ENCODE assay signal across 26 mouse cellular contexts in the genomic region with DNA sequence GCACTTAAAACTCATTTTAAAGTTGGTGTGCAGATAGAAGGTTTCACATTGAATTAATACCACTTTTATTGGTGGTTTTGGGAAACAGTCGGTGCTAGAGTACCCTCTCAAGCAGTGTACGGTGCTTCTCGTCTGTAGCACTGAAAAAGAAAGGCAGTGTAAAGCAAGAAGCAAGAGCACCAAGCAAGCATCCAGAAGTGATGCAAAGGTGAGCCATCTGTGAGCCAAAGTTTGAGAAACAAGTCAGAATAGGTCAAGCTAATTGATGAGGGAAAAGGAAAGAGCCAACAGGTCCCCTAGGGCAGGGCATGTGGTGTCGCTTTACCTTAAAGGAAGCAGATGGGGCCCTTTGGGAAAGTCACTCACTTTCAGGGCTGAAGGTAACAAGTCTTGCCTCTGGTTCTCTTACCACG. TPM values are rescaled to one million over a fixed set of nuclear protein-coding genes. Genes with fewer than 3 reads are reported as not detected.
DNase-seq lines count a peak whose midpoint lies in the region; ATAC-seq and TF ChIP-seq lines count a peak whose summit lies in the region.
"Had no signal": no experiment of that assay in that cellular context is flagged by ENCODE, and none has a peak within 500 bp of the region (broad histone marks: within the 10 kb centered on the region; RNA-seq: fewer than 3 reads in every experiment).

Gene Acsm1 (plus strand): TSS at position 363 of the 413 bp plus-strand sequence.

- no peak within 1 kb of the TSS for H3K9ac ChIP-seq in liver, adult 2 months (ENCODE audit: low read depth, low read length)
- no peak within 1 kb of the TSS for H3K9ac ChIP-seq in liver, embryonic 12.5 days
- no peak within 1 kb of the TSS for H3K9ac ChIP-seq in lung, embryonic 15.5 days
- H3K9ac ChIP-seq in stomach, postnatal 0 days (ENCODE audit: low read length): no peak within 1 kb of the TSS
- H3K9ac ChIP-seq: embryonic facial prominence, embryonic 12.5 days; forebrain, embryonic 12.5 days; heart, embryonic 15.5 days; hindbrain, embryonic 14.5 days had no signal

- H3K9me3 ChIP-seq in liver, embryonic 12.5 days (replicated peaks): 0 out of 2 replicates have a peak, but pooled peaks cover 5% of the 10 kb centered on the region
- H3K9me3 ChIP-seq in lung, embryonic 15.5 days: no peaks in the 10 kb centered on the region
- no peaks in the 10 kb centered on the region for H3K9me3 ChIP-seq in stomach, postnatal 0 days (ENCODE audit: control insufficient read depth, low read length)
- H3K9me3 ChIP-seq: embryonic facial prominence, embryonic 12.5 days; forebrain, embryonic 12.5 days; heart, embryonic 15.5 days; hindbrain, embryonic 10.5 days had no signal

- H3K27ac ChIP-seq in liver, adult 2 months (replicated peaks; ENCODE audit: insufficient read depth, low read depth, low read length): no peak within 1 kb of the TSS
- H3K27ac ChIP-seq in liver, embryonic 12.5 days: no peak within 1 kb of the TSS
- peak within 1 kb of the TSS; percentile 89 for H3K27ac ChIP-seq in lung, embryonic 15.5 days
- H3K27ac ChIP-seq in stomach, postnatal 0 days (replicated peaks): no peak within 1 kb of the TSS
- H3K27ac ChIP-seq: embryonic facial prominence, embryonic 12.5 days; forebrain, embryonic 12.5 days; heart, adult 2 months; heart, embryonic 15.5 days; hindbrain, embryonic 10.5 days; hindbrain, embryonic 14.5 days had no signal

- 67% methylated on average over 5 of the region's 5 CpGs for WGBS in liver, adult 2 months
- WGBS in liver, embryonic 12.5 days (ENCODE audit: insufficient replicate concordance): 66% methylated on average over 5 of the region's 5 CpGs
- WGBS in lung, embryonic 15.5 days: 59% methylated on average over 5 of the region's 5 CpGs
- 47% methylated on average over 5 of the region's 5 CpGs for WGBS in stomach, postnatal 0 days

- no peaks in the 10 kb centered on the region for H3K27me3 ChIP-seq in liver, adult 2 months (ENCODE audit: control insufficient read depth, insufficient read depth, low read length)
- H3K27me3 ChIP-seq in liver, embryonic 12.5 days (replicated peaks): no peaks in the 10 kb centered on the region
- H3K27me3 ChIP-seq in lung, embryonic 15.5 days: no peaks in the 10 kb centered on the region
- no peaks in the 10 kb centered on the region for H3K27me3 ChIP-seq in stomach, postnatal 0 days (ENCODE audit: control insufficient read depth, insufficient read depth, low read length)
- H3K27me3 ChIP-seq: embryonic facial prominence, embryonic 12.5 days; forebrain, embryonic 12.5 days; heart, embryonic 15.5 days had no signal

- DNase-seq in heart, adult 11 months: peak; percentile 55
- DNase-seq in heart, postnatal 4 days: no peak
- DNase-seq in liver, adult 2 months (ENCODE audit: extremely low read depth, low read depth, low spot score): no peak
- DNase-seq in lung, postnatal 36 days: no peak
- DNase-seq in stomach, postnatal 0 days (ENCODE audit: low spot score): no peak
- DNase-seq: adrenal gland, adult 8-10 months; cerebellum, adult 11 months; cerebellum, adult 8-10 months; cerebellum, postnatal 14 days; embryo, embryonic 11 days; gastrocnemius, postnatal 10 days; heart, adult 2 months; heart, postnatal 14 days had no signal

- H3K4me1 ChIP-seq in liver, adult 2 months (ENCODE audit: control insufficient read depth, insufficient read depth, low read length): no peaks in the 10 kb centered on the region; the same call in 1 of the 2 replicates
- H3K4me1 ChIP-seq in liver, embryonic 12.5 days: no peaks in the 10 kb centered on the region
- 0 out of 2 replicates have a peak, but pooled peaks cover 7% of the 10 kb centered on the region for H3K4me1 ChIP-seq in lung, embryonic 15.5 days
- no peaks in the 10 kb centered on the region for H3K4me1 ChIP-seq in stomach, postnatal 0 days (replicated peaks; ENCODE audit: control insufficient read depth, insufficient read depth)
- H3K4me1 ChIP-seq: embryonic facial prominence, embryonic 12.5 days; forebrain, embryonic 12.5 days; heart, embryonic 15.5 days; hindbrain, embryonic 10.5 days had no signal

- 0 out of 2 replicates have a peak, but pooled peaks cover 2% of the 10 kb centered on the region for H3K36me3 ChIP-seq in liver, adult 2 months (ENCODE audit: control insufficient read depth, insufficient read depth, low read length)
- H3K36me3 ChIP-seq in liver, embryonic 12.5 days: no peaks in the 10 kb centered on the region
- no peaks in the 10 kb centered on the region for H3K36me3 ChIP-seq in lung, embryonic 15.5 days
- H3K36me3 ChIP-seq in stomach, postnatal 0 days (ENCODE audit: control insufficient read depth, insufficient read depth, low read length): no peaks in the 10 kb centered on the region
- H3K36me3 ChIP-seq: embryonic facial prominence, embryonic 12.5 days; forebrain, embryonic 12.5 days; heart, embryonic 15.5 days; hindbrain, embryonic 10.5 days had no signal

- no peaks in the 10 kb centered on the region for H3K79me2 ChIP-seq in liver, adult 2 months (ENCODE audit: control insufficient read depth, insufficient read depth, low read length)

- no peak for TF ChIP-seq CTCF in liver, adult 2 months (IDR thresholded peaks at IDR 0.05; ENCODE audit: low read depth, low read length)
- TF ChIP-seq CTCF in stomach, postnatal 0 days (IDR thresholded peaks at IDR 0.05; ENCODE audit: low read depth): no peak

- ATAC-seq in liver, embryonic 12.5 days: no peak
- ATAC-seq in lung, embryonic 15.5 days (ENCODE audit: borderline replicate concordance, extremely low read depth, low FRiP score, low TSS enrichment): no peak
- ATAC-seq in stomach, postnatal 0 days (ENCODE audit: low FRiP score, low TSS enrichment): no peak
- ATAC-seq: forebrain, embryonic 16.5 days had no signal

- TF ChIP-seq EP300 in stomach, postnatal 0 days (optimal IDR thresholded peaks at IDR 0.05): no peak

- no peak for TF ChIP-seq POLR2A in liver, adult 2 months (IDR thresholded peaks at IDR 0.05; ENCODE audit: extremely low read depth, insufficient read depth, low read length)

- no peak within 1 kb of the TSS for H3K4me2 ChIP-seq in liver, embryonic 12.5 days
- H3K4me2 ChIP-seq in lung, embryonic 15.5 days: peak within 1 kb of the TSS; percentile 13; the same call in 1 of the 2 replicates
- 0 out of 2 replicates have a peak within 1 kb of the TSS, but pooled peaks have one; percentile 8 for H3K4me2 ChIP-seq in stomach, postnatal 0 days (replicated peaks; ENCODE audit: low read depth)
- H3K4me2 ChIP-seq: embryonic facial prominence, embryonic 12.5 days; forebrain, embryonic 12.5 days; heart, embryonic 11.5 days; heart, embryonic 15.5 days; hindbrain, embryonic 14.5 days had no signal

- H3K4me3 ChIP-seq in liver, adult 2 months (ENCODE audit: insufficient read depth, low read depth, low read length): no peak within 1 kb of the TSS
- no peak within 1 kb of the TSS for H3K4me3 ChIP-seq in liver, embryonic 12.5 days
- H3K4me3 ChIP-seq in lung, embryonic 15.5 days: no peak within 1 kb of the TSS
- no peak within 1 kb of the TSS for H3K4me3 ChIP-seq in stomach, postnatal 0 days (ENCODE audit: low read depth, low read length)
- H3K4me3 ChIP-seq: embryonic facial prominence, embryonic 12.5 days; forebrain, embryonic 12.5 days; heart, adult 2 months; heart, embryonic 15.5 days; hindbrain, embryonic 10.5 days had no signal

RNA-seq across cellular contexts. Expression of gene Acsm1, which starts in this region (rescaled TPM):
- not detected for total RNA-seq in heart, postnatal 4 days (2021)
- 357 and 475 TPM in 2 replicates for total RNA-seq in liver, adult 2 months (2014; rRNA removed)
- polyA plus RNA-seq in liver, adult 2 months (2012; rRNA removed): 223 and 257 TPM in 2 replicates
- polyA plus RNA-seq in liver, embryonic 12.5 days (2016; fragmentation: Nextera tagmentation; extraction: Ambion mirVana): 0.17 and 0.39 TPM in 2 replicates
- 3.5 and 4.0 TPM in 2 replicates for polyA plus RNA-seq in lung, embryonic 15.5 days (2015; fragmentation: Nextera tagmentation; extraction: Ambion mirVana)
- 1.5 and 1.8 TPM in 2 replicates for polyA plus RNA-seq in stomach, postnatal 0 days (2015; fragmentation: Nextera tagmentation; extraction: Ambion mirVana)
- total RNA-seq: adrenal gland, adult 8-10 months; common myeloid progenitor, adult 5-6 weeks; ES-E14; gastrocnemius, postnatal 10 days; heart, adult 2 months had no signal
- polyA plus RNA-seq: brain, embryonic 14.5 days; embryonic facial prominence, embryonic 12.5 days; forebrain, embryonic 12.5 days; forebrain, embryonic 16.5 days; frontal cortex, adult 2 months; heart, embryonic 11.5 days; heart, embryonic 15.5 days; hindbrain, embryonic 10.5 days; hindbrain, embryonic 14.5 days had no signal

Comparison
In these comparisons a context has a peak if more than half of its experiments do, and no peak if none do; other contexts are left out.
1. RNA of gene Acsm1 (total RNA-seq): 357 to 475 TPM in liver, adult 2 months; not detected in heart, postnatal 4 days; every median in the first group is over 100 times any median in the second.
2. RNA of gene Acsm1 (polyA plus RNA-seq): 223 to 257 TPM in liver, adult 2 months; 3.5 to 4.0 TPM in lung, embryonic 15.5 days, 1.5 to 1.8 TPM in stomach, postnatal 0 days and 0.17 to 0.39 TPM in liver, embryonic 12.5 days; every median in the first group is over 10 times any median in the second.